Mouse (Mus musculus) testis, adult 2 months (tissue): ENCODE data around the gene Agap1.

ENCODE experiments used
- CTCF ChIP-seq: fragments of 200-500 bp; IDR thresholded peaks from 2 replicates; pipeline ENCODE4 v1.5.1; 2012; ENCODE audit warnings: low read depth, mild to moderate bottlenecking, inconsistent platforms, low read length, moderate library complexity; ENCODE audit not compliant: control insufficient read depth, insufficient read depth, insufficient replicate concordance
- POLR2A ChIP-seq: fragments of 200-500 bp; IDR thresholded peaks from 2 replicates; pipeline ENCODE4 v1.6.1; 2012; ENCODE audit warnings: low read depth, mild to moderate bottlenecking, inconsistent platforms, low read length, moderate library complexity; ENCODE audit not compliant: control insufficient read depth

- TF ChIP-seq CTCF (no peak), POLR2A (no peak)
Measured at GRCm38 (mm10) chr1:89688914-89689313, 234.3 kb downstream of the Agap1 start.
